Mouse (Mus musculus): Measurements from ENCODE around the gene Sgsm3. TPM values are rescaled to one million over a fixed set of nuclear protein-coding genes. Genes with fewer than 3 reads are reported as not detected.

Sgsm3 gene
- polyA plus RNA-seq, 1 experiment: not detected

- Histone ChIP-seq H3K27ac (ENCODE audit: insufficient read depth, low read depth, low read length) (no peak overlapping the region), H3K4me1 (ENCODE audit: control insufficient read depth, insufficient read depth, low read length) (peaks cover 29% of the 10 kb centered on the region), H3K4me3 (ENCODE audit: insufficient read depth, low read depth, low read length) (no peak overlapping the region)
- WGBS: 61% methylated on average over 13 of the region's 13 CpGs
- TF ChIP-seq CTCF (IDR thresholded peaks at IDR 0.05; ENCODE audit: insufficient read depth, low read depth, low read length) (no peak), POLR2A (IDR thresholded peaks at IDR 0.05; ENCODE audit: insufficient read depth, low read depth, low read length) (no peak)
Measured at GRCm38 (mm10) chr15:81042276-81042931, 64.8 kb downstream of the Sgsm3 start.

DNA sequence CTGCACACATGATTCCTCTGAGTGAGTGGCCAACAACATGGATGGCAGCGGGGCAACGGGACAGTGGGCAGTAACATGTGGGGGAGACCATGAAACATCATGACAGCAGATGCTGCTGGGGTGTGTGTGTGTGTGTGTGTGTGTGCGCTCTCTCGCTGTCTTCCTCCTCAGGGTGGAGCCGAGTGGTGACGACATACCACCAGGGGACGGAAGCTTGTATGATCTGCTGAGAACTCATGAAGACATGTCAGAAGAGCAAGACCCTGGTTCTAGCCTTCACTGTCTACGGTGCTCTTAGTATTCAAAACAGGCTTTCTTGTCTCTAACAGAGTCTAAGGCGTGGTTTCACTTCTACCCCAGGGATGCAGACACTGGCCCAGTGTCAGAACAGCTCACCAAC lies 66.9 kb downstream of the Sgsm3 start:
- no peak overlapping the region for H3K4me3 ChIP-seq (ENCODE audit: insufficient read depth, low read depth, low read length)
- no peak for TF ChIP-seq POLR2A (IDR thresholded peaks at IDR 0.05; ENCODE audit: insufficient read depth, low read depth, low read length)
- TF ChIP-seq CTCF (IDR thresholded peaks at IDR 0.05; ENCODE audit: insufficient read depth, low read depth, low read length): no peak
- peaks cover 37% of the 10 kb centered on the region for H3K4me1 ChIP-seq (ENCODE audit: control insufficient read depth, insufficient read depth, low read length)
- no peak overlapping the region for H3K27ac ChIP-seq (ENCODE audit: insufficient read depth, low read depth, low read length)
- 87% methylated on average over 9 of the region's 9 CpGs for WGBS

DNA sequence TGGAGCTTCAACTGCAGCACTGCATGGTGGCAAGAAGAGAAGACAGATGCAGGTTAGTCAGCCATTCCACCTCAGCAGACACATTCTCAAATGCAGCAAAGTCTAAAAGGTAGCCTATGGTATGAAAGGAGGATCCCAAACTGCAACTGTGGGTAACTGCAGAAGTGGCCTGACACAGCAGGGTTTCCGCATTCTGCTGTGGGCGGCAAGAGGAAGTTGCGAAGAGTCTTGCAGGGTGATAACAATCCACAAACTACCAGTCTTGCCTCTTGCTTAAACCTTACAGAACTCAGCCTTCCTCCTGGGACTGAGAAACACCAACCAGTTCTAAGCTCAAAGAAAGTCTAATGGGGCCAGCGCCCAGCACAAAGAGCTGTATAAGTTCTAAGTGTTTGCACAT lies 67.8 kb downstream of the Sgsm3 start:
- H3K27ac ChIP-seq (ENCODE audit: insufficient read depth, low read depth, low read length): no peak overlapping the region
- 66% methylated on average over 4 of the region's 4 CpGs for WGBS

DNA sequence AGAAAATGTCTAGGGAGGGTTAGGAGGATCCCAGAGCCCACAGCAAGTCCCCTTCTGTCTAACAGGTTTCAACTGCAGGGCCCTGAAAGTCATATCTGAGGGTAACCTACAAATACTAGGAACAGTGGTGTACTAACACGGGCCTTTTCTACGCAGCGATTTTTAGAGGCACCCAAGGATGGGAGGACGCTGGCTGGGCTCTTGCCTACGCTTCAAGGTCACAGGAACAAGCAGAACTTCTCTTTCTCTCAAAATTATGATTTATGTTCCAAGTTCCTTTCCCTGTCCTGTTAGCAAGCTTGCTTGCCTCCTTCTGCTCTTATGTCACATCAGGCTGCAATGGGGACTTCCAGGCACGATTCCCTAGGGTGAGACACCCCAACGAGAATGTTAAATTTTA lies 68.5 kb downstream of the Sgsm3 start:
- 90% methylated on average over 7 of the region's 7 CpGs for WGBS
- peaks cover 39% of the 10 kb centered on the region for H3K4me1 ChIP-seq (ENCODE audit: control insufficient read depth, insufficient read depth, low read length)
- no peak for TF ChIP-seq POLR2A (IDR thresholded peaks at IDR 0.05; ENCODE audit: insufficient read depth, low read depth, low read length)
- no peak for TF ChIP-seq CTCF (IDR thresholded peaks at IDR 0.05; ENCODE audit: insufficient read depth, low read depth, low read length)
- no peak overlapping the region for H3K4me3 ChIP-seq (ENCODE audit: insufficient read depth, low read depth, low read length)
- no peak overlapping the region for H3K27ac ChIP-seq (ENCODE audit: insufficient read depth, low read depth, low read length)

More for the DNA sequence above, 67.8 kb downstream of the Sgsm3 start:
- no peak for TF ChIP-seq POLR2A (IDR thresholded peaks at IDR 0.05; ENCODE audit: insufficient read depth, low read depth, low read length)
- no peak for TF ChIP-seq CTCF (IDR thresholded peaks at IDR 0.05; ENCODE audit: insufficient read depth, low read depth, low read length)
- Histone ChIP-seq H3K4me3 (ENCODE audit: insufficient read depth, low read depth, low read length) (no peak overlapping the region), H3K4me1 (ENCODE audit: control insufficient read depth, insufficient read depth, low read length) (peaks cover 39% of the 10 kb centered on the region)

GRCm38 (mm10) chr15:81047497-81047896 lies 69.9 kb downstream of the Sgsm3 start:
- no peak for TF ChIP-seq POLR2A (IDR thresholded peaks at IDR 0.05; ENCODE audit: insufficient read depth, low read depth, low read length)
- TF ChIP-seq CTCF (IDR thresholded peaks at IDR 0.05; ENCODE audit: insufficient read depth, low read depth, low read length): no peak
- WGBS: 42% methylated on average over 10 of the region's 10 CpGs
- H3K4me3 ChIP-seq (ENCODE audit: insufficient read depth, low read depth, low read length): no peak overlapping the region
- peak overlapping the region; percentile 64; the same call in 1 of the 2 replicates for H3K27ac ChIP-seq (ENCODE audit: insufficient read depth, low read depth, low read length)
- H3K4me1 ChIP-seq (ENCODE audit: control insufficient read depth, insufficient read depth, low read length): peaks cover 34% of the 10 kb centered on the region

GRCm38 (mm10) chr15:81049401-81050053 lies 72.0 kb downstream of the Sgsm3 start:
- no peak overlapping the region for H3K27ac ChIP-seq (ENCODE audit: insufficient read depth, low read depth, low read length)
- 58% methylated on average over 6 of the region's 6 CpGs for WGBS
- H3K4me1 ChIP-seq (ENCODE audit: control insufficient read depth, insufficient read depth, low read length): peaks cover 24% of the 10 kb centered on the region
- TF ChIP-seq CTCF (IDR thresholded peaks at IDR 0.05; ENCODE audit: insufficient read depth, low read depth, low read length) (no peak), POLR2A (IDR thresholded peaks at IDR 0.05; ENCODE audit: insufficient read depth, low read depth, low read length) (no peak)
- no peak overlapping the region for H3K4me3 ChIP-seq (ENCODE audit: insufficient read depth, low read depth, low read length)

DNA sequence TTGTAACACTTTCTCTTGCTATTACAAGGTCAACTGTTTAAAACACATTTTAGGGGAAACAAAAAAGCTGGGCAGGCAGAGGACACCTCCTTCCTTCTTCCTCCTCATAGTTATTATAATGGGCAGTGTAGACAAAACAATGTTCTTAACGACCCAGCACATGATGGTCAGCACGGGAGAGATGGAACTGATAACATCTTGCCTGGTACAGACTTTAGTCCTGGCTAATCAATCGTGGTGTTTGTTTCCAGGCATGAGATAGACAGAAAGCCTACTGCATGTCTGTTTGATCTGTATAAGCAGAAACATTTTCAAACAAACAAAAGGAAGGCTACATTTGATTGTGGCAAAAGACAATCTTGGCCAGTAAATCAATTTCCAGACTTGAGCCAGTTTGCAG lies 72.9 kb downstream of the Sgsm3 start:
- TF ChIP-seq POLR2A (IDR thresholded peaks at IDR 0.05; ENCODE audit: insufficient read depth, low read depth, low read length): no peak
- H3K4me1 ChIP-seq (ENCODE audit: control insufficient read depth, insufficient read depth, low read length): peaks cover 16% of the 10 kb centered on the region
- H3K4me3 ChIP-seq (ENCODE audit: insufficient read depth, low read depth, low read length): no peak overlapping the region
- no peak overlapping the region for H3K27ac ChIP-seq (ENCODE audit: insufficient read depth, low read depth, low read length)
- WGBS: 57% methylated on average over 3 of the region's 3 CpGs

DNA sequence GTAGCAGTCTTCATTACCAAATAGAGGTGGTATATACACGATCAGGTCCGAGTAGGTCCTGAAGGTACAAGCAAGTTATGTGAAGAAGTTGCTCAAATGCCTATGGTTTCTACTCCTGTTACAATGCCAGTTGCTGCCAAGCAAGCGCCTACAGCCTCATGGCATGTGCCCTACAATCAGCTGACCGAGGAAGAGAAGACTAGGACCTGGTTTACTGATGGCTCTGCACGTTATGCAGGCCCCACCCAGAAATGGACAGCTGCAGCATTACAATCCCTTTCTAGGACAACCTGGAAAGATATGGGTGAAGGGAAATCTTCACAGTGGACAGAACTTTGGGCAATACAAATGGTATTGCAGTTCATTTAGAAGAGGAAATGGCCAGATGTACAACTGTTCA lies 74.9 kb downstream of the Sgsm3 start:
- Histone ChIP-seq H3K4me1 (ENCODE audit: control insufficient read depth, insufficient read depth, low read length) (peaks cover 12% of the 10 kb centered on the region), H3K4me3 (ENCODE audit: insufficient read depth, low read depth, low read length) (no peak overlapping the region), H3K27ac (ENCODE audit: insufficient read depth, low read depth, low read length) (no peak overlapping the region)
- TF ChIP-seq POLR2A (IDR thresholded peaks at IDR 0.05; ENCODE audit: insufficient read depth, low read depth, low read length) (no peak), CTCF (IDR thresholded peaks at IDR 0.05; ENCODE audit: insufficient read depth, low read depth, low read length) (no peak)
- 95% methylated on average over 5 of the region's 5 CpGs for WGBS

DNA sequence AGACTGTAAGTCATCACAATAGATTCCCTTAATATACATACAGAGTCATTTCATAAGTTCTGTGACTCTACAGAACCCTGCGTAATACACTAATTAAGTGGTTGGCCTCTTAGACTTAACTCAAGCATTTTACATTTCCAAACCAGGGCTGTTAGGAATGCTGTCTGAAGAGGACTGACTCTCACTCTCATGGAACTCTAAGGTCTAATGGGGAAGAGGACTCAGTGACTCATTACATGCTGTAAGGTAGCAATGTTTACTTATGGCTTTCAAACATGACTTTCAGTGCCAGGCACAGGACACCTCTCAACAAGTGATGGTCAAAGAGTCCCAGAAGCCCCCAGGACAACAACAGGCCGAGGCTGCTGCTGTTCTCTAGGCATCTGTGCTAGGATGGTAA lies 77.9 kb downstream of the Sgsm3 start:
- WGBS: 92% methylated on average over 2 of the region's 2 CpGs
- 0 out of 2 replicates have a peak, but pooled peaks cover 3% of the 10 kb centered on the region for H3K4me1 ChIP-seq (ENCODE audit: control insufficient read depth, insufficient read depth, low read length)
- no peak for TF ChIP-seq POLR2A (IDR thresholded peaks at IDR 0.05; ENCODE audit: insufficient read depth, low read depth, low read length)
- no peak for TF ChIP-seq CTCF (IDR thresholded peaks at IDR 0.05; ENCODE audit: insufficient read depth, low read depth, low read length)
- no peak overlapping the region for H3K27ac ChIP-seq (ENCODE audit: insufficient read depth, low read depth, low read length)
- no peak overlapping the region for H3K4me3 ChIP-seq (ENCODE audit: insufficient read depth, low read depth, low read length)
